Mouse (Mus musculus): Measurements from ENCODE around the gene Plxdc1. TPM values are rescaled to one million over a fixed set of nuclear protein-coding genes. Genes with fewer than 3 reads are reported as not detected.

Plxdc1 gene
- polyA plus RNA-seq, 2 experiments: 0.20 to 0.38 TPM

DNA sequence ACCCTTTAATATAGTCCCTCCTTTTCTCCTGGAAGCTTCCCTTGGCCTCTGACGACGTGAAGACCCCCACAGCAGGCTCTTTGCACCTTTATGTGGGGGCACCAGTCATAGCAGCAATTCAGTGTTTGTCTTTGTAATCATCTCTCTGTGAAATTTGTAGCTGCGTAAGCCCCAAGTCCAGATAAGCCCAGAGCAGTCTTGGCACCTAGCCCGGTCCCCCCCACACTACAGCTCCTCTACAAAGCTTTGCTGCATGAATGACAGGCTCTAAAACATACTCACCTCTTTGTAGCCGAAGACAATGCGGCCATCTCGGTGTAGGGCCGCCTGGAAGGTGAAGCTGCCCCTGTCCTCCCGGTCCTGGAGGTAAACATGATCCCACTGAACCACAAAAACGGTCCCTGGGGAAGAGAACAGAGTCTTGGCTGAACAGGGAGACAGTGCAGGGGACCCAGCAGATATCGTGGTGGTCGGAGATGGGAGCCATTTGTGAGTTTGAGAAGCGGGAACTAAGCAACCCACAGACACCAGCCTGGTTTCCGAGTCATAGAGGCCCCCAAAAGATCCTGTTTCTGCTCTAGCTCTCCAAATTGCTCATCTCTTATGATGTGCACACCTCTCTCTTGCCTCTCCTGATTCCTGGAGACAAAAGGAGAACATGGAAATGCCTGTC is 31.6 kb downstream of the Plxdc1 start:
- Histone ChIP-seq H3K27me3 (ENCODE audit: control insufficient read depth, insufficient read depth, low read length) (no peaks in the 10 kb centered on the region), H3K4me2 (ENCODE audit: low read depth) (no peak overlapping the region), H3K9ac (replicated peaks) (no peak overlapping the region), H3K4me1 (replicated peaks; ENCODE audit: control insufficient read depth in 2 of 2, insufficient read depth in 2 of 2, low read length in 1 of 2) (peaks cover 5 to 6% of the 10 kb centered on the region in 2 experiments; a peak in 3 of 4 replicates), H3K27ac (no peak overlapping the region), H3K9me3 (ENCODE audit: control insufficient read depth, low read length) (no peaks in the 10 kb centered on the region), H3K4me3 (ENCODE audit: insufficient read depth in 1 of 2, low read depth in 2 of 2, low read length in 2 of 2) (no peak overlapping the region), H3K36me3 (replicated peaks; ENCODE audit: control insufficient read depth, insufficient read depth, low read depth) (no peaks in the 10 kb centered on the region)
- DNase-seq (ENCODE audit: low read depth in 3 of 3, low spot score in 3 of 3) (no peak), ATAC-seq (ENCODE audit: insufficient read depth) (no peak)
- 42% methylated on average over 14 of the region's 14 CpGs for WGBS (ENCODE audit: insufficient replicate concordance)
- TF ChIP-seq CTCF (IDR thresholded peaks at IDR 0.05; ENCODE audit: low read depth): no peak
- no peak for TF ChIP-seq EP300 (IDR thresholded peaks at IDR 0.05; ENCODE audit: low read depth)

DNA sequence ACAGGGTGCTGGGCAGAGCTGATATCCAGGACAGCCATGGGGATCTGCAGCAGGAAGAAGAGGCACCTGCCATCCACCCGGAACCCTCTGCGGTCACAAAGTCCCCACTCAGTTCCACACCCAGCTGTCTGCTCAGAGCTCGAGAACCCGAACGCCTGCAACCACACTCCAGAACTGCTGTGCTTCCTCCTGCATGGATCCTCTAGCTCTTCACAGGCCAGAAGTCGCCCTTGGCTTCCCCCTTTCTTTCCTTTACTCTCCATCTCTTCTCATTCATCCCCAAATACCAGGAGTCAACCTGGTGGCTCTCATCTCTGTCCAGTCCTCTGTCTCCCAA is 32.3 kb downstream of the Plxdc1 start:
- no peak overlapping the region for H3K4me2 ChIP-seq (ENCODE audit: low read depth)
- H3K9me3 ChIP-seq (ENCODE audit: control insufficient read depth, low read length): no peaks in the 10 kb centered on the region
- peaks cover 5 to 13% of the 10 kb centered on the region in 2 experiments; a peak in 3 of 4 replicates for H3K4me1 ChIP-seq (replicated peaks; ENCODE audit: control insufficient read depth in 2 of 2, insufficient read depth in 2 of 2, low read length in 1 of 2)
- ATAC-seq (ENCODE audit: insufficient read depth) (no peak), DNase-seq (ENCODE audit: low read depth in 3 of 3, low spot score in 3 of 3) (no peak)
- no peaks in the 10 kb centered on the region for H3K36me3 ChIP-seq (replicated peaks; ENCODE audit: control insufficient read depth, insufficient read depth, low read depth)
- no peak overlapping the region for H3K9ac ChIP-seq (replicated peaks)
- TF ChIP-seq CTCF (IDR thresholded peaks at IDR 0.05; ENCODE audit: low read depth) (no peak), EP300 (IDR thresholded peaks at IDR 0.05; ENCODE audit: low read depth) (no peak)
- no peaks in the 10 kb centered on the region for H3K27me3 ChIP-seq (ENCODE audit: control insufficient read depth, insufficient read depth, low read length)
- no peak overlapping the region for H3K4me3 ChIP-seq (ENCODE audit: insufficient read depth in 1 of 2, low read depth in 2 of 2, low read length in 2 of 2)
- WGBS (ENCODE audit: insufficient replicate concordance): 73% methylated on average over 6 of the region's 6 CpGs
- no peak overlapping the region for H3K27ac ChIP-seq

DNA sequence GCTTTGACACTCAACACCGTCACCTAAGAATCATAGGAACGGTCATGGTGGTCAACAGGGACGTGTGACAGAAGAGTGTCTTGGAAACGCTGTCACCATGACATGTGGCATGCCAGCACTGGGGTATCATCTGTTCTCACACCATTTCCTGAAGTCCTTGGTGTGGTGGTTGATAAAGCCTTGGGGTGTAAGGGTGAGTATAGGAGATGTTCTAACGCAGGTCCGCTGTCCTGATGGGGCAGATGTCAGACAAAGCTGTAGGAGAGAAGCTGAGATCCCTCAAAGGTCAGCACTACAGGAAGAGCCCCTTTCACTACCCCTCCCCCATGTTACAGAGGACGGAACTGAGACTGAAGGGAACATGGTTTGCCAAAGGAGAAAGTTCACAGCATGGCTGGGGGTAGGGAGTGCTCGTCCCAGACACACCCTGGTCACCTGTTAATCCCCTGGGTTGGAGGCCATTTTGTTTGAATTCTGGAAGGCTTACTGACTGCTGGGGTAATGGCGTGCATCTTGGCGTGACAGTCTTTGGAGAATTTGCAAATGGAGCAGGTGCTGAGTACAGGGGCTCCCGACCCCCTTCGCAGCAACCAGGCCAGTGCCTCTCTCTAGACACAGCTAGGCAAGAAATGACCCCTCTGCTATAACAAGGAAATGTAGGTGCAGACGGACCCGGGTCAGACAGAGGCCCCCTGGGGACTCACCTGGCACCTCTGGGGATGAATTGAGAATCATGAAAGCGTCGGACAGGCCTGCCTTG is 32.9 kb downstream of the Plxdc1 start:
- Histone ChIP-seq H3K4me2 (ENCODE audit: low read depth) (no peak overlapping the region), H3K36me3 (replicated peaks; ENCODE audit: control insufficient read depth, insufficient read depth, low read depth) (no peaks in the 10 kb centered on the region), H3K4me3 (ENCODE audit: insufficient read depth in 1 of 2, low read depth in 2 of 2, low read length in 2 of 2) (no peak overlapping the region), H3K9me3 (ENCODE audit: control insufficient read depth, low read length) (no peaks in the 10 kb centered on the region), H3K4me1 (replicated peaks; ENCODE audit: control insufficient read depth in 2 of 2, insufficient read depth in 2 of 2, low read length in 1 of 2) (peaks cover 5 to 15% of the 10 kb centered on the region in 2 experiments; a peak in 3 of 4 replicates), H3K27me3 (ENCODE audit: control insufficient read depth, insufficient read depth, low read length) (no peaks in the 10 kb centered on the region), H3K9ac (replicated peaks) (no peak overlapping the region), H3K27ac (no peak overlapping the region)
- no peak for TF ChIP-seq EP300 (IDR thresholded peaks at IDR 0.05; ENCODE audit: low read depth)
- TF ChIP-seq CTCF (IDR thresholded peaks at IDR 0.05; ENCODE audit: low read depth): no peak
- DNase-seq (ENCODE audit: low read depth in 3 of 3, low spot score in 3 of 3): no peak
- WGBS (ENCODE audit: insufficient replicate concordance): 56% methylated on average over 16 of the region's 16 CpGs
- no peak for ATAC-seq (ENCODE audit: insufficient read depth)

DNA sequence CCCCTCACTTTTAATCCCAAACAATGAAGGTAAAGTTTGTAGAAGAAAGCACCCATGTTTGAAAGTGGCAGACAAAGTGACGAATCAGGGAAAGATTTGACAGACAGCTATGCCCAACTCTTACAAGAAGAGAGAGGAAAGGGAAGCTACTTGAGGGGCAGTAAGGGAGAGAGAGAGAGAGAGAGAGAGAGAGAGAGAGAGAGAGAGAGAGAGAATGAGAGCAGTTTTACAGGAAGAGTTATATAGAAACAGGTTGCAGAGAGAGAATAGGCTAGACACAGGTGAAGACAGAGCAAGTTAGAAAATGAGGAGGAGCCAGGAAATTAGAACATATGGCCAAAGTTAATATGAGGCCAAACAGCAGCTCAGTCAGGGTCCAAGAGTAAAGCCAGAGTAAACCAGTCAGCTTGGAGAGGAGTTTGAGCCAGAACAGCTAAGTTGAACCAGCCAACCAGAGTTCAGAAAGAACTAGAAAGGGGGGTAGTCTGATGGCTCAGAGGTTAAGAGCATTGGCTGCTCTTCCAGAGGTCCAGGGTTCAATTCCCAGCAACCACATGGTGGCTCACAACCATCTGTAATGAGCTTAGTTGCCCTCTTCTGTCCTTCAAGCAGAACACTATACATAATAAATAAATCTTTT is 33.8 kb downstream of the Plxdc1 start:
- Histone ChIP-seq H3K36me3 (replicated peaks; ENCODE audit: control insufficient read depth, insufficient read depth, low read depth) (no peaks in the 10 kb centered on the region), H3K27ac (no peak overlapping the region)
- 64% methylated on average over 1 of the region's 1 CpGs for WGBS (ENCODE audit: insufficient replicate concordance)

More for the DNA sequence above, 33.8 kb downstream of the Plxdc1 start:
- TF ChIP-seq EP300 (IDR thresholded peaks at IDR 0.05; ENCODE audit: low read depth) (no peak), CTCF (IDR thresholded peaks at IDR 0.05; ENCODE audit: low read depth) (no peak)
- no peaks in the 10 kb centered on the region for H3K27me3 ChIP-seq (ENCODE audit: control insufficient read depth, insufficient read depth, low read length)
- H3K4me2 ChIP-seq (ENCODE audit: low read depth): no peak overlapping the region
- H3K9ac ChIP-seq (replicated peaks): no peak overlapping the region
- ATAC-seq (ENCODE audit: insufficient read depth): no peak
- H3K4me3 ChIP-seq (ENCODE audit: insufficient read depth in 1 of 2, low read depth in 2 of 2, low read length in 2 of 2): no peak overlapping the region
- peaks cover 5 to 15% of the 10 kb centered on the region in 2 experiments; a peak in 3 of 4 replicates for H3K4me1 ChIP-seq (replicated peaks; ENCODE audit: control insufficient read depth in 2 of 2, insufficient read depth in 2 of 2, low read length in 1 of 2)
- H3K9me3 ChIP-seq (ENCODE audit: control insufficient read depth, low read length): no peaks in the 10 kb centered on the region
- DNase-seq (ENCODE audit: low read depth in 3 of 3, low spot score in 3 of 3): no peak

All from liver, embryonic 14.5 days (tissue).